Mouse (Mus musculus): Measurements from ENCODE around the gene Ifngr1.
"Not testable (repeated sequence)": the region's sequence is repeated elsewhere in the genome, so short reads cannot be mapped to it uniquely, and the experiment has no call there.

Ifngr1 gene

DNA sequence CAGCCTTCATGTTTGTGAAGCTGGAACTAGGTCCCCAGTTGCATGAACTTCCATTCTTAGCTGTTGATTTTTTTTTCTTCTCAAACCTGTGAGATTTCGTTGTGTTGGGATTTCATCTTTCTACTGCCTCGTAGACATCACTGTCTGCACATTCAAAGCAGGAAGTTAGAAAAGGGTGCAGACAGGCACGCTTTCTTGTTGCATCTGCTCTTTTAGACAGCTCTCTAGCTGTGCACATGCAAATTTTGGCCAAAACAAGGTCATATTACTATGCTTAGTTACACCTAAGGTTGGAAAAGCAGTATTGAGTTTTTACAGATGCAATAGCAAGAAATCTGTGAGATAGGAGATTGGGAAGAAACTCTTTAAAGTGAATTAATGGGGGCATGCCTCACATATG, 4.5 kb upstream of the Ifngr1 start:
- DNase-seq (ENCODE audit: low read depth, low spot score): no peak

DNA sequence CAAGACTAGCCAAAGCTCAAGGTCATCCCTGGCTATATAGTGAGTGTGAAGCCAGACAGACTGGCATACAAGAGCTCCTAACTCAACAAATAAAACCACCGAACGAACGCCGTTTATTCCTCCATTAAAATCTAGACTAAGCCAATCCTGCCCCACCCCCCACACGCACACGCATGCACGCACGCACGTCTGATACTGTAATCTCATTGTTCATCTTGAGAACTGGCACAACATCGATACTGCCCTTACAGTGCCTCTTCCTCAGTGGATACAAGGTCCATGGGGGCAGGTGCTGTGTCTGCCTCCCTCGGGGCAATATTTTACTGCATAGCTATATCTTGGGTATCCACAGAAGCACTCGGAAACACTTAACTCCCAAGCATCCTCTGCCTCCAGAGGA, 2.1 kb upstream of the Ifngr1 start:
- no peak for DNase-seq (ENCODE audit: low read depth, low spot score)

DNA sequence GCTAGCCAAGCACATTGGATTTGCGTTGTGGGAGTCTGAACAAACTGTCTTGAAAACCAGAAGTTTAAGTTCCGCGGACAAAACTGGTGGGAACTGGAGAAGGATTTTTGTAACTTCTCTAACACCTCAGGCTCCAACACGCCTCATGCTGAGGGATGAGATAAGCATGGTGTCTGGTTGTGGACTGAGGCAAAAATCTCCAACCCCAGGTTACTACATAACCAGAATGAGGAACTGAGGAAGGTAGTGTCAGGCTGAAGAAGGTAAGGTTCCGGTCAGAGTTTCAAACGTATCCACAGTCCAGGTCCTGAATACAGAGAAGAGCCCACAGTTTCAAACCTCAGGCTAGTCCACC, 486 bp upstream of the Ifngr1 start:
- DNase-seq (ENCODE audit: low read depth, low spot score): peak; percentile 12

DNA sequence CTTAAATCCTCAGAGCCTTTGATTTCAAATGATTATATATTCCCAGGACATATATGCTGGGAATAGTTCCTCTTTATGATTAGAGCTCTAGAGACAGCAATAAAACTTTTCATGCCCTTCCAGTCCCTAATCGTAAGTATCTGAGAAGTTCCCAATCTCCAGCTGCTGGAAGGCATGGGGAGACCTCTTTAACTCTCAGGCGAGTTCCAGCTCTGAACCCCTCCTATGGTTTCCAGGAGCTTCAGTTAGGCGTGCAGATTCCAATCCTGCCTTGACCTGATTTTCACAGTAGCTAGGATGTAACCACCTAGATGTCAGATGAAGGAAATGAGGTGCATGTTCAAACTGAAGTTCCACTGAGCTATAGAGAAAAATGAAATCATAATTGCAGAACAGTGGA, 807 bp downstream of the Ifngr1 start:
- no peak for DNase-seq (ENCODE audit: low read depth, low spot score)

DNA sequence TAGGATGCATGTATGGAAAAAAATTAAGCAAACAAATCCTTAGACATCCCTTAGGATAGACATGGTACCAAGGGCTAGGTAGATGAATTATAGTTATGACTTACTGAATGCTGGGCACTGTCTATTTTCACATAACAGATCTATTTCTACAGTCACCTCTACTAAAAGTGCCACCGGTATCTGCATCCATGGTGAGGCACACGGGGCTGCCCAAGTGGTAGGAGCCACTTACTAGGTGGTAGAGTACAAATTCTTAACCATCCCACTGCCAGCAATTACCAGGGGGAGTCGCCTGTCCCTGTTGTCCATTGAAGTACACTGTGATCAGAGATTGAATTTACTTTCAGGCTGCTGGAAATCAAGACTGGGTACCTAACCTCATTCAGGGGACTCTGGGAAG, 1.5 kb downstream of the Ifngr1 start:
- no peak for DNase-seq (ENCODE audit: low read depth, low spot score)

DNA sequence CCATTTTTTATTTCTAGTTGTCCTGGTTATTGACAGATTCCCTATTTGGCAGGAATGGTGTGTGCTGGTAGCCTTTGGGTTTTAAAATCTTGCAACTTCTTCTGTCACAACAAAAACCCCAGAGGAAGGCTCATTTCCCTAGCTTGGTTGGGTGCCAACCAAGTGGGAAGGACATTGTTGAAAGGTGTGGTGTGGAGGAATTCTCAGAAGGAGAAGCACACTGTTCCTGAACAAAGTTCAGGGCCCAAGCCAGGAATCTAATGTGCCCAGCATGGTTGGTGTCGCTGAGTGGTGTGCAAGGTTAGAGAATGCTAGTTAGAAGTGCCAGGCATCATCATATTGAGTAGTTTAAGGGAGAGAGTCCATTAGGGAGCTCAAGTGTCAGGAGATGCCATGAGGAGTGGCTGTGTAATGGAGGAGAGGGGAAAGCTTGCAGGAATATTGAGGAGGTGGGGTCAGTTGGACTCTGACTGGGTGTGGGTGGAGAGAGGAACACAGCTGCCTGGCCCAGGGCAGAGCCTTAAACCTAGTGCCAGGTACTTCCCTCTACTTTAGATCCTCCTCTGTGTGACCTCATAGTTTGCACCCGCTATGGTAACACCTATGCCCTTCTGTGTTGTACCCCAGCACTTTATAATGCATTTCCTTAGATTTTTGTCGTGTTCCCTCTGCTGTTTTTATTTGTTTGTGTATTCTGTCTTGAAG, 2.6 kb downstream of the Ifngr1 start:
- DNase-seq (ENCODE audit: low read depth, low spot score): no peak

DNA sequence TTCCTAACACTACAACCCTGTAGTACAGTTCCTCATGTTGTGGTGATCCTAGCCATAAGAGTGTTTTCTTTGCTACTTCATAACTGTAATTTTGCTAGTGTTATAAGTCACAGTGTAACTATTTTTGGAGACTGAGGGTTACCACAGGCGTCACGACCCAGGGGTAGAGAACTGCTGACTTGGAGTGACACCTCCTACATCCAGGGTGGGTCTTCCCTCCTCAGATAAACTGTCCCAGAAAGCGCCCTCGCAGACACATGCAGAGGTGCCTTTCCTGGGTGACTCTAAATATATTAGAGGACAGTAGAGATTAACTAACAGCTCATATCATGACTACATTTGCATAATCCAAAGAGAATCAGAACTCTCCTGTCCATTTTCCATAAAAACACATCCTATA, 5.1 kb downstream of the Ifngr1 start:
- DNase-seq (ENCODE audit: low read depth, low spot score): no peak

DNA sequence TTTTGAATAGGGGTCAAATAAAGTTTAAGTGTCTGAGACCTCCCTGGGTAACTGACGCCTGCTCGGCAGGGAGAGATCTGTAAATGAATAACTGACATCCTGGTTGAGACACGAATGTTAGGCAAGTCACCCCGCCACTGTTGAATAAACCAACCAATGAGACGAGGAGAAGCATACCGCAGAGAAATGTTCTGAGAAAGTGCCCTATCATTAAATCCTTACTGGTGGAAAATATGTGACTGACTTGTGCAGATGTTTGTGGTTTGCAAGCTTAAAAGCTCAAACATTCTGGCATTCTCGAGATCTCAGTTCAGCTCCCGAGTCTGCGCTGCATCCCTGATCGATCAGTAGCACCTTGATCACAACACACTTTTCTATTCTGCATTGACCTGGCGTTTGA, 6.3 kb downstream of the Ifngr1 start:
- no peak for DNase-seq (ENCODE audit: low read depth, low spot score)

DNA sequence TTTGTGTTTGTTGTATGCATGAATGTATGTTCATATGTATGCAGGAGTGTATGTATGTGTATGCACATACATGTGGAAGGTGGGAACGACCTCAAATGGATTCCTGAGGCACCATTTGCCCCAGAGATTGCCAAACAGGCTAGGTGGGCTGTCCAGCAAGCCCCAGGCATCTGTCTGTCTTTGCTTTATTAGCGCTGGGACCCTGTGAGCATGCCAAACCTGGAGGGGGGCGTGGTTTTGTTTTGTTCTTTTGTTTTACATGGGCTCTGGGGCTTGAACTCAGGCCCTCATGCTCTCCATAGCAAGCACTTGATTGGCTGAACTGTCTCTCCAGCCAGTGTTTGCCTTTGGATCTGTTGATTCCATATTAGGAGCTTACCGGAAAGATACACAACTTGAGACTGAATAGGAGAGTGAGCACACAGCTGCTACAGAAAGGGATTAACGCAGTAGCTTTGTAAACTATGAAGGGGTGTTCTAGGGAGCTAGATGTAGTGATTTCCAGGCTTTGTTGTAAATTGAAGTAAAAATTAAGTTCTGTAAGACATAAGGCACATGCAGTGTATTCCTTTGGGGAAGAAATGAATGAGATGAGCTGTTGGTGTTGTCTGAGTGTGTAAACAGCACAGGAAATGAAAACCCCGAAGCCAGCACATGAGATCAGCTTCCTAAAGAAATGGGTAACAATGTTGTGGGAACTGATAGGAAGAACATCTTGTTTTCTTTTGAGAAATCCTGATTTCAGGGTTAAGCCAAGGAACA, 7.8 kb downstream of the Ifngr1 start:
- no peak for DNase-seq (ENCODE audit: low read depth, low spot score)

DNA sequence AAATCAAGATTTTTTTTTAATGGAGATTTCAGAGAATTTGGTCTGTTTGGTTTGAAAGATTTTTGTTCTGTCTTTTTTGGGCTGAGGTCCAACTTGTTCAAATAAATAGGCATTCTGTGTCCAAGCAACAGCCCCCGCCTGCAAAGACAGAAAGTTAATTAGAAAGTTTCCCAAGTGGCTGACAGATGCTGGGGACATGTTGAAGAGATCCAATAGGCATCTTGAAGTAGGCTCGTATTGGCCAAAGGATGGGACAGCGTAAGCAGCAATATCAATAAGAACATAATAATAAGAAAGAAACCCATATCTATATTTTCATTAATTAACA, 8.3 kb downstream of the Ifngr1 start:
- no peak for DNase-seq (ENCODE audit: low read depth, low spot score)

DNA sequence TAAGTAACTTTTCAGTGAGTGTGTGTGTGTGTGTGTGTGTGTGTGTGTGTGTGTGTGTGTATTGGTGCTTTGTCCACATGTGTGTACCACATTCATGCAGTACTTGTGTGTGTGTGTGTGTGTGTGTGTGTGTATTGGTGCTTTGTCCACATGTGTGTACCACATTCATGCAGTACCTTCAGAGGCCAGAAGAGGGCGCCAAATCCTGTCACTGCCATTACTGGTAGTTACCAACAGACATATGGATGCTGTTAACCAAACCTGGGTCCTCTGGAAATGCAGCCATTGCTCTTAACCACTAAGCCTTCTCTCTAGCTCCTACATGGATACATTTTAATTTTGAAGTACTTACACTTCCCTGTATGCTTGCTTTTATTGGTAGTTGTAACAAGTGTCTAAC, 9.8 kb downstream of the Ifngr1 start:
- DNase-seq (ENCODE audit: low read depth, low spot score): not testable (repeated sequence)

DNA sequence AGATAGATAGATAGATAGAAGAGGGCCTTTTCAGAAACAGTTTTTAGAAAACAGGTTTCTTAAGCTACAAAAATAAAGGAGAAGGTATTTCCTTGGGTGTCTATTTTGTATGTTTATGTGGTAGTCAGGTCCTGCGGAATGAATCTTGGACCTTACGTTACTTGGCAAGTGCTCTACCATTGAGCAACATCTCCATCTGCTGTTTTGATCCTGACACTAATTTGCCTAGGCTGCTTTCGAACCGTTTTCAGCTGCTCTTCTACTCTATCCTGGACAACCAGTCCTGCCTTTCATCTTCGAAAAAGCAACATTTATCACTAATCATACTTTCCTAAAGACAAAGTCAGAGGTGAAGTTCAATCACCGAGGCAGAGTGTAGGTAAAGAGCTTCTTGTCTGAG, 11.5 kb downstream of the Ifngr1 start:
- DNase-seq (ENCODE audit: low read depth, low spot score): no peak

DNA sequence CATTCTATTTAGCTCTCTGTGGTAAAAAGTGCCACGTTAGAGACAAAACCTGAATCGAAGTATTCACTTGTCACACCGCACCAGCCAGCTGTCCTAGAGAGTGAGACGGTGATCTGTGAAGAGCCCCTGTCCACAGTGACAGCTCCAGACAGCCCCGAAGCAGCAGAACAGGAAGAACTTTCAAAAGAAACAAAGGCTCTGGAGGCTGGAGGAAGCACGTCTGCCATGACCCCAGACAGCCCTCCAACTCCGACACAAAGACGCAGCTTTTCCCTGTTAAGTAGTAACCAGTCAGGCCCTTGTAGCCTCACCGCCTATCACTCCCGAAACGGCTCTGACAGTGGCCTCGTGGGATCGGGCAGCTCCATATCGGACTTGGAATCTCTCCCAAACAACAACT, 17.4 kb downstream of the Ifngr1 start:
- no peak for DNase-seq (ENCODE audit: low read depth, low spot score)

DNA sequence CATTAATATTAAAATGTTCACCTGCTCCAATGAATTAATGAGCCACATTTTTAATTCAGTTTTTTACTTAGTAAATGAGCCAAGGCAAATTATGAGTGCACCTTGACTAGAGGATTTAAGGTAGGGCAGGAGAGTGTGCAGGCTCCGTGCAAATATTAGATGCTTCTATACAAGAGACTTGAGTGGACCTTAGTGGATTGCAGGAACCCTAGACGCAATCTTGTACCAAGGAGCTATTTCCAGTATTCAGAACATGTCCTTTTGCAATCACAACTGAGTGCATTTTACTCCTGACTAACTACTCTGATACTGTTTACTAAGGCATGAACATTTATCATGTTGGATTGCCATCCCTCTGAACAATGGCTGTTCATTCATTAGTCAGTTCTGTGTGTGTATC, 19.9 kb downstream of the Ifngr1 start:
- DNase-seq (ENCODE audit: low read depth, low spot score): no peak

DNA sequence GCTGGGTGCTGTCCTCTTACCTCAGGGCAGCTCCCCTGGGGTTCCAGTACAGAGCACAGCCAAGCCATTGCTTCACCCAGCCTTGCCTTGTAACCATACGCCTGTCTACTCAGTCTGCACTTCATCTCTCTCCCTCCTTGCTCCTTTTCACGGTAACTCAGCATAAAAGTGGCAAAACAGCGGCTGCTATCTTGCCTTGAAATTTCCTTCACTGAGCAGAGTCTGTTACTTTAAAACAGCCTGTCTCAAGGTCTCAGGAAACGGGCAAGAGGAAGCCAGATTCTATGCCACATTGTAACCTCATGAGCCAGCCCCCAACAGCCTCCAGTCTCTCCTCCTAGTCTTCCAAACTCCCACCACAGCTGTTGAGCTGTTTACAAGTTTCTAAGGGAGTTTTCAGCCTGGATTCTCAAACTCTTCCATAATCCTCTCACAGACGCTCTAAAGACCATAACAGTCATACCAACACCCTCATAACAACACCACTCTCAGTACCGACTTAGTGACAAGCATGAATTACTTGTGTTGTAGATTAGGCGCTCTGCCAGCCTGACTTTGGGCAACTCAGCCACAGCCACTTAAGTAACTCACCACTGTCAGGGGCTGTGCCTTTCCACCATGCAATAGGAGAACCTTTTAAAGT, 21.5 kb downstream of the Ifngr1 start:
- DNase-seq (ENCODE audit: low read depth, low spot score): no peak

DNA sequence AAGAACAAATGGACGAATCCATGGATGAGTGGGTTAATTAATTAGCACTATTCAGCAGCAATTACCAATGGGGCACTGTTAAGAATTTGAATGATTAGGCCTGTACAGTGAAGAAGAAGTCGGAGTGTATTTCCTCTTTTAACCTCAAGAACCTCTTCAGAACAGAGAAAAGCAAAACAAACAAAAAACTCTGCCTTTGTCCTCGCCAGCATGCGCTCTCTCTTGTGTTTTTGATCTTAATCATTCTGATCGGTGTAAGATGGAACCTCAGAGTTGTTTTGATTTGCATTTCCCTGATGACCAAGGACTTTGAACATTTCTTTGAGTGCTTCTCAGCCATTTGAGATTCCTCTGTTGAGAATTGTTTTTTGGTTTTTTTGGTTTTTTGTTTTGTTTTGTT, 28.0 kb downstream of the Ifngr1 start:
- DNase-seq (ENCODE audit: low read depth, low spot score): no peak

DNA sequence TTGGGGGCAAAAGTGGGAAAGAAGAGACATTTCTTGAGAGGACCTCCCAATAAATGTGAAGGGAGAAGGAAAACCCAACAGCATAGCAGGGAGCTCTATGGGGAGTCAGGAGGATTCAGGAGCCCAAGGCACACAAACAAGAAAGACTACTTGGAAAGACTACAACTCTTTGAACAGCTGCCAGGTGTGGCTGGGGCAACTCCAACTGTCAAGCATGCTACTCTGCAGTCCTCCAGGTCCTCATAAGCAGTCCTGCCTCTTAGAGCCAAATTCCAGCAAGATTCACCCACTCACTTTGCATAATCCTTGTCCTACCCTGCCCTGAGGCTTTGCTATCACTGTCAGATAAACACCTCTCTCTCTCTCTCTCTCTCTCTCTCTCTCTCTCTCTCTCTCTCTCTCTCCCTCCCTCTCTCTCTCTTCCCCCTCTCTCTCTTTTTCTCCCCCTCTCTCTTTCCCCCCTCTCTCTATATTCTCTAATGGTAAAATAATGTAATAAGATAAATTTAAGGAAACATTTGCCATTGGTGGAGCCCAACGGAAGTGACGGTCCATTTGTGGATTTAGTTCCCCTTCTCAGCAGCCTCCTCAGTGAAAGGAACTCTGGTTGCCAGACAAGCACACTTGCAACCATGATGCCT, 29.8 kb downstream of the Ifngr1 start, which contains the start of gene Il22ra2:
Il22ra2 (plus strand) TSS at position 591 of the 641 bp plus-strand sequence.
- no peak for DNase-seq (ENCODE audit: low read depth, low spot score)

DNA sequence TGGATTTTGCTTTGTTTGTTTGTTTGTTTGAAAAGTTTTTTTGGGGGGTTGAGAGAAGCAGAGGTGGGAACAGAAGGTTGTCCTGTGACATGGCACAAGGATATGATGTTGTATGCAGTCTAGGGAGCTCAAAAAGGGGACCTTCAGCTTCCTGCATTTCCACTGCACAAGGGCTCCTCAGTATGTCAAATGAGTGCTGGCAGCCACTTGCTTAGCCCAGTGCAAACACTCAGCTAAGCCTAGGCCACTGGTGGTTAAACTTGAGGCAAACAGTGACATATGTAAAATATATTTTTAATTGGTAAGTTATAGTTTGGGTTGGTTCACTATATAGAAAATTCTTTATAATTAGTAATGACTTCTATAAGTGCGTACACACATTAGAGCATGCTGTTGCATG, 32.9 kb downstream of the Ifngr1 start:
- DNase-seq (ENCODE audit: low read depth, low spot score): no peak

DNA sequence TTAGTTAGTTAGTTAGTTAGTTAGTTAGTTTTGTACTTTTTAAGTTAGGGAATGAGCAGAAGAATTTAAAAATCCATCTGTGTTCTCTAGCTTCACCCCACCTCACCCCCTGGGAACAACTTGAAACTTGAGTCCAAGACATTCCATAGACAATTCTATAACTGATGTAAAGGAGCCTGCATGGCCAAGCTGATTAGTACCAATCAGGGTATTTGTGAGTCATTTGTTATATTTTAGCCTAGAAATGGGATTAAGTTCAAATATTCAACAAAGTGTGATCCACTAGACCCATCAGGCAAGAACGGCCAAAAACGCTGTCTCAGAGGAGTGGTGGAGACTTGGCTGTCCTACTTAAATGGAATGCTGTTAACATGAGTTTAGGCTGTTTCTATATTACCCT, 35.6 kb downstream of the Ifngr1 start:
- DNase-seq (ENCODE audit: low read depth, low spot score): no peak

DNA sequence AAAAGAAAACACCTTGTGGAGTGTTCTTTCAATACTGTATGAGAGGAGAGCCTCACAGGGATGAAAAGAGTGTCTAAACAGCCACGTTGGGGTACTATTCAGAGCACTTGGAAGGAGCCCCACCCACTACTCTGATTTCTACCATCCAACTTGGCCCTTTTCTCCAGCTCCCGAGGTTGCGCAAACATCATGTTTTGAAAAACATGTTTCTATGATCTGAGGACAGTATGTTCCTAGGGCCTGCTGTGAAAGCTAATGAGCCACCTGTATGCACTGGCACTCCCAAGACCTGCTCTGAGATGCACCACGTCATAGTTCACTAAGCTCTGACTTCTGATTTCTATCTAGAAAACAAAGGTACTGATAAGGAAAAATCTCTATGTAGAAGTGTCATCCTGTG, 36.0 kb downstream of the Ifngr1 start:
- DNase-seq (ENCODE audit: low read depth, low spot score): no peak

DNA sequence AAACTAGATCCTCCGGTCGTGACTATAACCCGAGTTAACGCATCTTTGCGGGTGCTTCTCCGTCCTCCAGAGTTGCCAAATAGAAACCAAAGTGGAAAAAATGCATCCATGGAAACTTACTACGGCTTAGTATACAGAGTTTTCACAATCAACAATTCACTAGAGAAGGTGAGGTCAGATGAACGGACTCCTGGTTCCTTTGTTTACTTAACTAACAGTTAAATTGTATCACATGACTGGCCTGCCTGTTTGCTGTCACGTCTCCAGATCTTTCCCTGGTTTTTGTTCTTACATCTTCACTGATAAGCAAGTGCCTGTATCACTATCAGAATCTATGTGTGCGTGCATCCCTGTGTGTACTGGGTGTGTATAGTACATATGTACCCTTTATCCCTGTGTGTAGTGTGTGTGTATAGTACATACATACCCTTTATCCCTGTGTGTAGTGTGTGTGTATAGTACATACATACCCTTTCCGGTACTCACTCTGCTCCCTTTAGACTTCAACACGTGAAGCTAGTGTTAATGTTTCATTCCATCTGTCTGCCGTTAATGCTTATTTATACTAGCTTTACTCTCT, 40.0 kb downstream of the Ifngr1 start:
- no peak for DNase-seq (ENCODE audit: low read depth, low spot score)

DNA sequence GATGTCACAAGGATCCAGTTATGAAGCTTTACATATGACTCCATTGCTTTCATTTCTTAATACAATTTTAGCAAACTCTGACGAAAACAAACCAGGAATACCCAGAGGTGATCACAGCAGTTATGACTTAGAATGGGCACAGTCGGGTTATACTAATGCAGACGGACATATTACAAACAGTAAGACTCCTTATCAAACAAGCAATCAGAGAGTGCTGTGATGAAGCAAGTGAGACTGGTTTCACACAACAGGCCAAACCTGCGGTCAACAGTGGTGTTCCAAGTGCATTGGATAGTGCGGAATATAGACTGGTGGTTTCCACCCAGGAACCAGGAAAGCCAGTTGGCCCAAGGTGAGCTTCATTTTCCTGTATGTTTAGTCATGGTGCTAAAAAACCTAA, 47.1 kb downstream of the Ifngr1 start:
- DNase-seq (ENCODE audit: low read depth, low spot score): no peak

All from forelimb bud, embryonic 11.5 days (tissue).